Mouse (Mus musculus): ENCODE results near the gene Wwox. TPM values are rescaled to one million over a fixed set of nuclear protein-coding genes. Genes with fewer than 3 reads are reported as not detected.

Gene Wwox
- total RNA-seq, 2 experiments from 2014 or later, result 11.4 to 13.4 TPM

- DNase-seq (ENCODE audit: low spot score in 2 of 2), result no peak
These were observed 90.1 kb downstream of the Wwox start for GRCm38 (mm10) chr8:114529581-114529980.

- DNase-seq (ENCODE audit: low spot score in 2 of 2), result no peak
These were observed 96.7 kb downstream of the Wwox start for GRCm38 (mm10) chr8:114536201-114536600.

- DNase-seq (ENCODE audit: low spot score in 2 of 2), result peak; percentile 13 to 41
These were observed 101.7 kb downstream of the Wwox start for GRCm38 (mm10) chr8:114541132-114541531.

- DNase-seq (ENCODE audit: low spot score in 2 of 2), result no peak
These were observed 108.9 kb downstream of the Wwox start for GRCm38 (mm10) chr8:114548360-114548759.

- DNase-seq (ENCODE audit: low spot score in 2 of 2), result no peak
These were observed 109.4 kb downstream of the Wwox start for GRCm38 (mm10) chr8:114548837-114549236.

GRCm38 (mm10) chr8:114550029-114550428 is 110.6 kb downstream of the Wwox start:
- no peak for DNase-seq (ENCODE audit: low spot score in 2 of 2)

GRCm38 (mm10) chr8:114552606-114553005 is 113.2 kb downstream of the Wwox start:
- no peak for DNase-seq (ENCODE audit: low spot score in 2 of 2)

GRCm38 (mm10) chr8:114554966-114555365 is 115.5 kb downstream of the Wwox start:
- no peak for DNase-seq (ENCODE audit: low spot score in 2 of 2)

GRCm38 (mm10) chr8:114555491-114556202 is 116.2 kb downstream of the Wwox start:
- no peak for DNase-seq (ENCODE audit: low spot score in 2 of 2)

GRCm38 (mm10) chr8:114561191-114561590 is 121.7 kb downstream of the Wwox start:
- no peak for DNase-seq (ENCODE audit: low spot score in 2 of 2)

- no peak for DNase-seq (ENCODE audit: low spot score in 2 of 2)
These were observed 123.0 kb downstream of the Wwox start for GRCm38 (mm10) chr8:114562486-114562885.

- no peak for DNase-seq (ENCODE audit: low spot score in 2 of 2)
These were observed 123.9 kb downstream of the Wwox start for GRCm38 (mm10) chr8:114563361-114563760.

GRCm38 (mm10) chr8:114564036-114564435 is 124.6 kb downstream of the Wwox start:
- no peak for DNase-seq (ENCODE audit: low spot score in 2 of 2)

- DNase-seq (ENCODE audit: low spot score in 2 of 2), result no peak
These were observed 129.2 kb downstream of the Wwox start for GRCm38 (mm10) chr8:114568531-114569166.

- no peak for DNase-seq (ENCODE audit: low spot score in 2 of 2)
These were observed 133.7 kb downstream of the Wwox start for GRCm38 (mm10) chr8:114573014-114573746.

- no peak for DNase-seq (ENCODE audit: low spot score in 2 of 2)
These were observed 134.3 kb downstream of the Wwox start for GRCm38 (mm10) chr8:114573747-114574093.

- no peak for DNase-seq (ENCODE audit: low spot score in 2 of 2)
These were observed 139.8 kb downstream of the Wwox start for GRCm38 (mm10) chr8:114579292-114579691.

GRCm38 (mm10) chr8:114580684-114581083 is 141.2 kb downstream of the Wwox start:
- DNase-seq (ENCODE audit: low spot score in 2 of 2), result no peak

GRCm38 (mm10) chr8:114590336-114590867 is 150.9 kb downstream of the Wwox start:
- DNase-seq (ENCODE audit: low spot score in 2 of 2), result no peak

- peak; percentile 61 to 69 for DNase-seq (ENCODE audit: low spot score in 2 of 2)
These were observed 152.1 kb downstream of the Wwox start for GRCm38 (mm10) chr8:114591296-114592280.
